In the genomic region with DNA sequence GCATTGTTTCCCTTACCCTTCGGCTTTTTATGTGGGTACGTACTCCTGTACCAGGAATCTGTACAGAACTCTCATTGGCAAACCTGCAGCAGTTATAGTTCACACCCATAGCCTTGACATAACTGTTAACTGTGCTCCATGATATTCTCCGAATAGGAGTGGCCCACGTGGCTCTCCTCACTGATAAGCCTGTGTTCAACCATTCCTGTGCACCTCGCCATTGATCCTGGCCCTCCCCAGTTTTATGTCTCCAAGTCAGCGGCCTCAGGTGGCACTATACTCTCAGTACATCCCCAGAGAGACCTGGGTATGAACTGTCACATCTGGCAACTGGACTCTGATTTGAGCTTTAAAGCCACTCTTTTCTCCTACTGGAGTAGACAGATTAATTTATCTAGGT, we compare ENCODE assay signal across 28 mouse cellular contexts.
"Had no signal": no experiment of that assay in that cellular context is flagged by ENCODE, and none has a peak within 500 bp of the region (broad histone marks: within the 10 kb centered on the region; RNA-seq: fewer than 3 reads in every experiment).

No protein-coding gene starts in this region.

- ATAC-seq: hindbrain, embryonic 16.5 days; inflammation-experienced regulatory T-cells, adult 6 months; liver, embryonic 12.5 days had no signal

- H3K9me3 ChIP-seq: heart, embryonic 13.5 days; heart, embryonic 15.5 days; hindbrain, embryonic 10.5 days; hindbrain, embryonic 12.5 days; kidney, embryonic 15.5 days; limb, embryonic 13.5 days; limb, embryonic 15.5 days; liver, embryonic 12.5 days had no signal

- H3K4me2 ChIP-seq: heart, embryonic 11.5 days; heart, embryonic 13.5 days; heart, embryonic 15.5 days; hindbrain, embryonic 12.5 days; hindbrain, embryonic 14.5 days; kidney, embryonic 15.5 days; limb, embryonic 13.5 days; limb, embryonic 15.5 days; liver, embryonic 12.5 days had no signal

- H3K4me1 ChIP-seq: heart, embryonic 13.5 days; heart, embryonic 15.5 days; hindbrain, embryonic 10.5 days; hindbrain, embryonic 12.5 days; kidney, embryonic 15.5 days; limb, embryonic 13.5 days; limb, embryonic 15.5 days; liver, embryonic 12.5 days had no signal

- H3K36me3 ChIP-seq: heart, embryonic 13.5 days; heart, embryonic 15.5 days; hindbrain, embryonic 10.5 days; hindbrain, embryonic 12.5 days; kidney, embryonic 15.5 days; limb, embryonic 13.5 days; limb, embryonic 15.5 days; liver, embryonic 12.5 days had no signal

- H3K9ac ChIP-seq: heart, embryonic 13.5 days; heart, embryonic 15.5 days; hindbrain, embryonic 12.5 days; hindbrain, embryonic 14.5 days; kidney, embryonic 15.5 days; limb, embryonic 13.5 days; limb, embryonic 15.5 days; liver, embryonic 12.5 days; liver, embryonic 14.5 days had no signal

- H3K27ac ChIP-seq: gastrocnemius, adult 2 months; heart, adult 2 months; heart, embryonic 13.5 days; heart, embryonic 15.5 days; hindbrain, embryonic 10.5 days; hindbrain, embryonic 12.5 days; hindbrain, embryonic 14.5 days; kidney, embryonic 15.5 days; kidney, postnatal 0 days; limb, embryonic 13.5 days; limb, embryonic 15.5 days; liver, embryonic 12.5 days; liver, embryonic 14.5 days had no signal

- DNase-seq: gastrocnemius, adult 2 months; gastrocnemius, postnatal 10 days; gastrocnemius, postnatal 25 days; heart, adult 2 months; heart, postnatal 14 days; heart, postnatal 36 days; kidney, adult 11 months; kidney, adult 2 months; kidney, adult 9 months; kidney, postnatal 14 days; kidney, postnatal 36 days; layer of hippocampus, adult 9-11 months; layer of hippocampus, postnatal 36 days; left cerebral cortex, postnatal 4 days had no signal

- H3K4me3 ChIP-seq: gastrocnemius, adult 2 months; heart, adult 2 months; heart, embryonic 13.5 days; heart, embryonic 15.5 days; hindbrain, embryonic 10.5 days; hindbrain, embryonic 12.5 days; kidney, embryonic 15.5 days; limb, embryonic 13.5 days; limb, embryonic 15.5 days; liver, embryonic 12.5 days had no signal

- H3K27me3 ChIP-seq: heart, embryonic 13.5 days; heart, embryonic 15.5 days; hindbrain, embryonic 12.5 days; kidney, embryonic 15.5 days; limb, embryonic 13.5 days; limb, embryonic 15.5 days; liver, embryonic 12.5 days had no signal
